Mouse (Mus musculus): Measurements from ENCODE around the gene Fgd5. TPM values are rescaled to one million over a fixed set of nuclear protein-coding genes. Genes with fewer than 3 reads are reported as not detected.
A peak's percentile ranks its signal among the peaks of the same experiment; 100 is the strongest.
"Not testable (repeated sequence)": the region's sequence is repeated elsewhere in the genome, so short reads cannot be mapped to it uniquely, and the experiment has no call there.

The Fgd5 gene
- 9.3 and 13.0 TPM in 2 replicates for total RNA-seq (2014; rRNA removed)
- polyA plus RNA-seq (2015; fragmentation: Nextera tagmentation; extraction: Ambion mirVana): 4.0 and 6.7 TPM in 2 replicates

GRCm38 (mm10) chr6:91978371-91979300, at the start of gene Fgd5:
Gene Fgd5, plus strand, starts transcription at chr6:91978878.
- Histone ChIP-seq H3K27ac (ENCODE audit: low read depth, low read length) (peak within 1 kb of the TSS; percentile 35; the same call in 1 of the 2 replicates), H3K36me3 (ENCODE audit: insufficient read depth) (no peaks in the 10 kb centered on the region), H3K9ac (peak within 1 kb of the TSS; percentile 56), H3K4me3 (ENCODE audit: low read depth, low read length) (peak within 1 kb of the TSS; percentile 62), H3K4me1 (ENCODE audit: insufficient read depth) (peaks cover 7% of the 10 kb centered on the region; the same call in 1 of the 2 replicates), H3K9me3 (ENCODE audit: low read length) (no peaks in the 10 kb centered on the region), H3K27me3 (ENCODE audit: insufficient read depth, low read length) (peaks cover 6% of the 10 kb centered on the region; the same call in 1 of the 2 replicates), H3K4me2 (ENCODE audit: low read depth) (peak within 1 kb of the TSS; percentile 99)
- ATAC-seq (peak; percentile 80), DNase-seq (peak; percentile 25)
- TF ChIP-seq CTCF (IDR thresholded peaks at IDR 0.05; ENCODE audit: low read depth): no peak
- under 1% methylated on average over 56 of the region's 62 CpGs for WGBS

DNA sequence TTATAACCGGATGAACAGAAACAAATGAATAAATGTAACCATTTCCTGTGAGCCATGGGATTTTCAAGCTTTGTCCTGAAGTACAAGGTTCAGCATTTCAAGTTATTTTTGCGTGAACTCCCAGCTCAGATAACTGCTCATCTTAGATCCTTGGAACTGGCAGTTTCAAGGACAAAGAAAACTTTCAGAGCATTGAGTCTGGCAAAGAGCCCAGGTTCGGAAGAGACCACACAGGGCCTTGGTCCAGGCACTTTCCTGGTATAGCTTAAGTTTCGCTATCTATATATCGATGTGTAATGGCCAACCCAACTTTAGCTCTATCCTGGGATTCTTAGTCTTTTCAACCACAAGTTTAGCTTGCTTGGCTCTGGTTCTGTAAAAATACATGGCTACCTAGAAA, 47.4 kb upstream of the Fgd5 start:
- ATAC-seq (no peak), DNase-seq (no peak)
- no peak for TF ChIP-seq CTCF (IDR thresholded peaks at IDR 0.05; ENCODE audit: low read depth)
- 66% methylated on average over 5 of the region's 5 CpGs for WGBS
- H3K9ac ChIP-seq: no peak overlapping the region
- no peaks in the 10 kb centered on the region for H3K36me3 ChIP-seq (ENCODE audit: insufficient read depth)
- H3K4me2 ChIP-seq (ENCODE audit: low read depth): no peak overlapping the region
- no peaks in the 10 kb centered on the region for H3K4me1 ChIP-seq (ENCODE audit: insufficient read depth)
- no peak overlapping the region for H3K4me3 ChIP-seq (ENCODE audit: low read depth, low read length)
- H3K27me3 ChIP-seq (ENCODE audit: insufficient read depth, low read length): no peaks in the 10 kb centered on the region
- H3K27ac ChIP-seq (ENCODE audit: low read depth, low read length): no peak overlapping the region
- H3K9me3 ChIP-seq (ENCODE audit: low read length): no peaks in the 10 kb centered on the region

GRCm38 (mm10) chr6:91938491-91938890, 40.2 kb upstream of the Fgd5 start:
- 41% methylated on average over 4 of the region's 4 CpGs for WGBS
- H3K27me3 ChIP-seq (ENCODE audit: insufficient read depth, low read length): no peaks in the 10 kb centered on the region
- no peaks in the 10 kb centered on the region for H3K9me3 ChIP-seq (ENCODE audit: low read length)

GRCm38 (mm10) chr6:91948426-91948825, 30.3 kb upstream of the Fgd5 start:
- H3K4me3 ChIP-seq (ENCODE audit: low read depth, low read length): no peak overlapping the region
- no peak overlapping the region for H3K4me2 ChIP-seq (ENCODE audit: low read depth)
- no peaks in the 10 kb centered on the region for H3K27me3 ChIP-seq (ENCODE audit: insufficient read depth, low read length)
- DNase-seq: no peak
- no peak overlapping the region for H3K9ac ChIP-seq
- no peaks in the 10 kb centered on the region for H3K36me3 ChIP-seq (ENCODE audit: insufficient read depth)
- no peak for ATAC-seq
- H3K9me3 ChIP-seq (ENCODE audit: low read length): no peaks in the 10 kb centered on the region
- WGBS: 52% methylated on average over 2 of the region's 2 CpGs
- H3K4me1 ChIP-seq (ENCODE audit: insufficient read depth): no peaks in the 10 kb centered on the region
- H3K27ac ChIP-seq (ENCODE audit: low read depth, low read length): no peak overlapping the region
- TF ChIP-seq CTCF (IDR thresholded peaks at IDR 0.05; ENCODE audit: low read depth): no peak

More at GRCm38 (mm10) chr6:91938491-91938890, 40.2 kb upstream of the Fgd5 start:
- TF ChIP-seq CTCF (IDR thresholded peaks at IDR 0.05; ENCODE audit: low read depth): no peak
- Histone ChIP-seq H3K4me3 (ENCODE audit: low read depth, low read length) (no peak overlapping the region), H3K27ac (ENCODE audit: low read depth, low read length) (no peak overlapping the region), H3K4me2 (ENCODE audit: low read depth) (no peak overlapping the region), H3K36me3 (ENCODE audit: insufficient read depth) (no peaks in the 10 kb centered on the region), H3K4me1 (ENCODE audit: insufficient read depth) (no peaks in the 10 kb centered on the region), H3K9ac (no peak overlapping the region)
- ATAC-seq: no peak
- DNase-seq: no peak

- not testable (repeated sequence) for H3K4me1 ChIP-seq (ENCODE audit: insufficient read depth); H3K9ac ChIP-seq; H3K4me2 ChIP-seq (ENCODE audit: low read depth); H3K27ac ChIP-seq (ENCODE audit: low read depth, low read length); H3K9me3 ChIP-seq (ENCODE audit: low read length); H3K4me3 ChIP-seq (ENCODE audit: low read depth, low read length); H3K36me3 ChIP-seq (ENCODE audit: insufficient read depth); ATAC-seq; H3K27me3 ChIP-seq (ENCODE audit: insufficient read depth, low read length); DNase-seq
- WGBS: 13% methylated on average over 2 of the region's 8 CpGs
Measured at GRCm38 (mm10) chr6:91958015-91958414, 20.7 kb upstream of the Fgd5 start.

DNA sequence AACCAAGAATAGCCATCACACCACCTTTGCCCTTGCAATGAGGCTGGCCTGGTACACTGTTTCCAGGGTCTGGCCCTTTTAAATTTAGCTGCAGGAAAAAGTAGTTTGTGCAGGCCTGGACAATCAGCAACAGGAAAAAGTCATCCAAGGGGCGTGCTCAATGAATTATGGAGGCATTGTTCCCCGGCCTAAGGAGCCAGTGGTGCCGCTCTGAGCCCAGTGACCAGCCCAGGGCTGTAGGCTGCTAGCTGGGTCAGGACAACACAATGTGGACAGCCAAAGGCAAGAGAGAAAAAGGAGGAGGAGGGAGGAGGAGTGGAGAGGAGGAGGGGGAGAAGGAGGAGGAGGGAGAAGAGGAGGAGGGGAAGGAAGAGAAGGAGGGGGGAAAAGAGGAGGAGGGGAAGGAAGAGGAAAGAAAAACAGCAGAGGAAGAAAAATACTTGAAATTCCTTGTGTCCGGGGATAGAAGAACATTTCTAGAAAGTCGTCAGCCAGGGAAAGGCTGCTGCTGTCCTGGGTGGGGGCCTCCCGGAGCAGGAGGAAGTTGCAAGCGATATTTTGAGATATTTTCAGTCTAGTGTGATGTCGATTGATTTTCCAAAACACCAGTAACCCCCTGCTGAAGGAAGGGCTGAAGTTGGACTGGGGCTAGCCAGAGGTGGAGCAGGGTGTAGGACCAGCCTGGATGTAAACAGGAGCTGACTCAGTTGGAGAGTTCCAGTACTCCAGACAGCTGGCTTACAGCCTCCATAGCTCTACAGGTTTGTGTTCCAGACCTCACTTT, 18.5 kb upstream of the Fgd5 start:
- Histone ChIP-seq H3K4me2 (ENCODE audit: low read depth) (no peak overlapping the region), H3K9ac (no peak overlapping the region), H3K27me3 (ENCODE audit: insufficient read depth, low read length) (no peaks in the 10 kb centered on the region), H3K27ac (ENCODE audit: low read depth, low read length) (no peak overlapping the region), H3K4me3 (ENCODE audit: low read depth, low read length) (no peak overlapping the region), H3K36me3 (ENCODE audit: insufficient read depth) (no peaks in the 10 kb centered on the region), H3K9me3 (ENCODE audit: low read length) (no peaks in the 10 kb centered on the region), H3K4me1 (ENCODE audit: insufficient read depth) (no peaks in the 10 kb centered on the region)
- ATAC-seq (no peak), DNase-seq (no peak)
- 66% methylated on average over 8 of the region's 8 CpGs for WGBS
- TF ChIP-seq CTCF (IDR thresholded peaks at IDR 0.05; ENCODE audit: low read depth): no peak

Measured in forebrain, postnatal 0 days (tissue).